Mouse (Mus musculus): ENCODE data around the gene Rasl11a. TPM values are rescaled to one million over a fixed set of nuclear protein-coding genes. Genes with fewer than 3 reads are reported as not detected.
A peak's percentile ranks its signal among the peaks of the same experiment; 100 is the strongest.

Gene Rasl11a
- 11.0 and 11.4 TPM in 2 replicates for polyA plus RNA-seq (2015; fragmentation: Nextera tagmentation; extraction: Ambion mirVana)

DNA sequence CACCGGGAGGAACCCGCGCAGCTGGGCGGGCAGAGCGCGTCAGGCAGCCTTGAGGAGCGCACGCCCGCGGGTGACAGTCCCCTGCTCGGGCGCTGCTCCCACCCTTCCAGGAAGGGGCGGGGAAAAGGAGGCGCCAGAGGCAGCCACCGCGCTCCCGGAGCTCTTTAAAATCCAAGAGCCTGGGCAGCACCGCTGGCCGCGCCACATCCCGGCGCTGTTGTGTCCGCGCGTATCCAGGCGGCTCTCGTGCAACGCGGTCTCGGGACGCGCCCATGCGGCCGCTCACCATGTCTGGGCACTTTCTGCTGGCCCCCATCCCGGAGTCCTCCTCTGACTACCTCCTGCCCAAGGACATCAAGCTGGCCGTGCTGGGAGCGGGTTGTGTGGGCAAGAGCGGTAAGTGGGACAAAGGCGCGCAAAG, at the start of gene Rasl11a:
Gene Rasl11a (plus strand): TSS at position 127 of the 421 bp plus-strand sequence.
- ATAC-seq = peak; percentile 95
- Histone ChIP-seq H3K9ac (replicated peaks; ENCODE audit: low read depth, low read length) (peak within 1 kb of the TSS; percentile 77), H3K4me1 (replicated peaks; ENCODE audit: control insufficient read depth, insufficient read depth, low read length) (peaks cover 9% of the 10 kb centered on the region), H3K4me3 (replicated peaks; ENCODE audit: low read length) (peak within 1 kb of the TSS; percentile 77), H3K27me3 (replicated peaks; ENCODE audit: control insufficient read depth, insufficient read depth, low read length) (no peaks in the 10 kb centered on the region), H3K36me3 (ENCODE audit: control insufficient read depth, insufficient read depth) (no peaks in the 10 kb centered on the region), H3K27ac (ENCODE audit: low read length) (peak within 1 kb of the TSS; percentile 64; the same call in 1 of the 2 replicates), H3K9me3 (ENCODE audit: control insufficient read depth, low read length) (no peaks in the 10 kb centered on the region), H3K4me2 (ENCODE audit: low read length) (peak within 1 kb of the TSS; percentile 98)
- WGBS = under 1% methylated on average over 40 of the region's 40 CpGs

DNA sequence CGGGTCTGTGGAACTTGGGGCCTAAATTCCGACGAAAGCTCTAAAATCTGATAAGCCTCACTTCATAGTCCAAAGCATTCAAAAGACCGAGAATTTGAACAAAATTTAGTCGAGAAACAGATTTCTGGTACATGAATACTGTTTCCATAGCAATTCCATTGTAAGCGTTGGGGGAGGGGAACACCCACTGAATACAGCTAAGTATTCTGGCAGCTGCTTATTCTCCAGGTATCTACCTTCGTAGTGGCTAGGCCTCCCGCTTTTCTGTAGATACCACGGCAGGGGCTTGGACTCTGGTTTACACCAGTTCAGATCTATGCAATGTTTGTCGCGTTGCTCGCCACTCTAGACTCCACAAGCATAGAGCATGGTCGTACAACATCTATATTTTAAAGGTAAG, 49.1 kb upstream of the Rasl11a start:
- Histone ChIP-seq H3K4me2 (ENCODE audit: low read length) (no peak overlapping the region), H3K27ac (ENCODE audit: low read length) (no peak overlapping the region), H3K4me1 (replicated peaks; ENCODE audit: control insufficient read depth, insufficient read depth, low read length) (peaks cover 26% of the 10 kb centered on the region), H3K27me3 (replicated peaks; ENCODE audit: control insufficient read depth, insufficient read depth, low read length) (no peaks in the 10 kb centered on the region), H3K9me3 (ENCODE audit: control insufficient read depth, low read length) (no peaks in the 10 kb centered on the region), H3K4me3 (replicated peaks; ENCODE audit: low read length) (no peak overlapping the region), H3K9ac (replicated peaks; ENCODE audit: low read depth, low read length) (no peak overlapping the region), H3K36me3 (ENCODE audit: control insufficient read depth, insufficient read depth) (no peaks in the 10 kb centered on the region)
- no peak for ATAC-seq
- 65% methylated on average over 13 of the region's 13 CpGs for WGBS

DNA sequence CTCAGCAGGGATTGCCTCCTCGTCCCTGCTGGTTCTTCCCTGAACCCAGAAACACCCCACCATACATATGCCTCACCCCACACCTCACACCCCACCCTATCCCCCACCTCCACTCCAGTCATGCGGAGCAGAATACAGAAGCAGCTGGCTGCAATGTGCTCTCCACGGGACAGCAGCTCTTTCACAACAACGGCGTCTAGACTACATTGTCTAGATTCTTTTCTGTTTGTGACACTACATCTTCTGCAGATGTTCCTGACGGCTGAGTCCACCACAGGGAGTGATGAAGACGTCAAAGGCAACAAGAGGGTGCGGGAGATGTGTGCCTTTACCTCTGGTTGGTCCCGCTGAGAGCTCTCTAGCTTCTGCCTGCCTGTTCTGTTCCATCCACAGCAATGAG, 46.8 kb upstream of the Rasl11a start:
- ATAC-seq = no peak
- Histone ChIP-seq H3K9me3 (ENCODE audit: control insufficient read depth, low read length) (peaks cover 2% of the 10 kb centered on the region; the same call in 1 of the 2 replicates), H3K4me1 (replicated peaks; ENCODE audit: control insufficient read depth, insufficient read depth, low read length) (peaks cover 10% of the 10 kb centered on the region), H3K27me3 (replicated peaks; ENCODE audit: control insufficient read depth, insufficient read depth, low read length) (no peaks in the 10 kb centered on the region), H3K27ac (ENCODE audit: low read length) (no peak overlapping the region), H3K4me3 (replicated peaks; ENCODE audit: low read length) (no peak overlapping the region), H3K9ac (replicated peaks; ENCODE audit: low read depth, low read length) (no peak overlapping the region), H3K36me3 (ENCODE audit: control insufficient read depth, insufficient read depth) (no peaks in the 10 kb centered on the region), H3K4me2 (ENCODE audit: low read length) (no peak overlapping the region)
- WGBS = 54% methylated on average over 9 of the region's 9 CpGs

DNA sequence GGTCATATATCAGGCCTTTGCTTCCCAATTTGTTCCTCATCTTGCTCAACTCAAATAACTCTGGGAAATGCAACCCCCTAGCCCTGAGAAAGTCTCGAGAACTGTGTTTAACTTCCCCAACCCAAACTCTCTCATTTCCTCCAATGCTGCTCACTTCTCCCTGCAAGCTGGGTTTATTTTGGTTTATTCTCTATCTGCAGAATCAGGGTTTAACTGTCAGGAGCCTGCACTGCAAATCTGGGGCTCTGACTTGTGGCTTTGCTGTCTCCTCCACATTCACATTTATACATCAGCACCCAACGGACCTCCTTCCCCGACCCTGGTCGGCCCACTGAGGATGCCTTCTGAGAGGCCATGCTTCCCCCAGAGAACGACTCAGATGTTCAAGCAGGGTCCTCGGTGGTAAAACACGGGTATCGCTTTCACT, 38.9 kb upstream of the Rasl11a start:
- Histone ChIP-seq H3K9ac (replicated peaks; ENCODE audit: low read depth, low read length) (no peak overlapping the region), H3K27ac (ENCODE audit: low read length) (no peak overlapping the region), H3K4me3 (replicated peaks; ENCODE audit: low read length) (no peak overlapping the region), H3K4me1 (replicated peaks; ENCODE audit: control insufficient read depth, insufficient read depth, low read length) (no peaks in the 10 kb centered on the region), H3K4me2 (ENCODE audit: low read length) (no peak overlapping the region), H3K27me3 (replicated peaks; ENCODE audit: control insufficient read depth, insufficient read depth, low read length) (no peaks in the 10 kb centered on the region), H3K36me3 (ENCODE audit: control insufficient read depth, insufficient read depth) (no peaks in the 10 kb centered on the region), H3K9me3 (ENCODE audit: control insufficient read depth, low read length) (peaks cover 2% of the 10 kb centered on the region; the same call in 1 of the 2 replicates)
- 73% methylated on average over 8 of the region's 8 CpGs for WGBS
- no peak for ATAC-seq

DNA sequence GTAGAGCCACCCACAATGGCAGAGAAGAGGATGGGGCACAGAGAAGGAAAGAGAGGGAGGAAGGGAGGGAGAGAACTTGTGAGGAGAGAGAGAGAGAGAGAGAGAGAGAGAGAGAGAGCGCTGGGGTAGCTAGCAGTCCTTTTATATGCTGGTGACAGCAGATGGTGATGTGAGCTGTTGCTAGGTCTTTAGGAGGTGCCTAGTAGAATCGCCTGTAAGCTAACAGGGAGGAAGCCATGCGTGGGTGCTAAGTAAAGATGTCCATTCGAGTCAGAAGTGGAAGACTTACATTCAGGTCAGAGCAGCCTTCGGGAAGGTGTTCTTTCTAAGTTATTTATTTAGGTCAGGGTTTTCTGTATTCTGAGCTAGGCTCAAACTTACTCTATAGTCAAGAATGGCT, 34.9 kb upstream of the Rasl11a start:
- no peaks in the 10 kb centered on the region for H3K27me3 ChIP-seq (replicated peaks; ENCODE audit: control insufficient read depth, insufficient read depth, low read length)
- no peaks in the 10 kb centered on the region for H3K9me3 ChIP-seq (ENCODE audit: control insufficient read depth, low read length)
- whole genome bisulfite sequencing = 63% methylated on average over 5 of the region's 5 CpGs
- H3K4me1 ChIP-seq (replicated peaks; ENCODE audit: control insufficient read depth, insufficient read depth, low read length) = no peaks in the 10 kb centered on the region
- H3K4me3 ChIP-seq (replicated peaks; ENCODE audit: low read length) = no peak overlapping the region
- no peak for ATAC-seq
- H3K36me3 ChIP-seq (ENCODE audit: control insufficient read depth, insufficient read depth) = no peaks in the 10 kb centered on the region
- no peak overlapping the region for H3K9ac ChIP-seq (replicated peaks; ENCODE audit: low read depth, low read length)
- H3K27ac ChIP-seq (ENCODE audit: low read length) = no peak overlapping the region
- H3K4me2 ChIP-seq (ENCODE audit: low read length) = no peak overlapping the region

DNA sequence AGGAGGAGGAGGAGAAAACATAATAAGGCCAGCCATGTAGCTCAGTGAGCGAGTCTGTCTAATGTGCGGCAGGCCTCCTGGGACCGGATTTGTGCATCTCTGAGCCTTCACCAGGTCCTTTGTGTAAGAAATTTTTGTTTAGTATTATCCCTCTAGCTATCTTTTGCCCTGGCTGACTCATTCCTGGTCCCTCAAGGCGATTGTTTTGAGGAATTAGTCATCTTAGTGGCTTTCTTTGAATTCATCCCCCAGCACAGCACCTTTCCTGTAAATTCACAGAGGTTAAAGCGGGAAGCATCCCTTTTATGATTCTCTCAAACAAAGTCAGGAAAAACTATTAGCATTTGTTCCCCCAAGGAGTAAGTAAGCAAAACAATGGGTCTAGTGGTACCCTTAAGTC, 32.0 kb upstream of the Rasl11a start:
- WGBS = 86% methylated on average over 5 of the region's 5 CpGs
- Histone ChIP-seq H3K9ac (replicated peaks; ENCODE audit: low read depth, low read length) (no peak overlapping the region), H3K4me2 (ENCODE audit: low read length) (no peak overlapping the region), H3K9me3 (ENCODE audit: control insufficient read depth, low read length) (no peaks in the 10 kb centered on the region), H3K36me3 (ENCODE audit: control insufficient read depth, insufficient read depth) (no peaks in the 10 kb centered on the region), H3K27ac (ENCODE audit: low read length) (no peak overlapping the region), H3K4me1 (replicated peaks; ENCODE audit: control insufficient read depth, insufficient read depth, low read length) (no peaks in the 10 kb centered on the region), H3K27me3 (replicated peaks; ENCODE audit: control insufficient read depth, insufficient read depth, low read length) (no peaks in the 10 kb centered on the region), H3K4me3 (replicated peaks; ENCODE audit: low read length) (no peak overlapping the region)
- ATAC-seq = no peak

DNA sequence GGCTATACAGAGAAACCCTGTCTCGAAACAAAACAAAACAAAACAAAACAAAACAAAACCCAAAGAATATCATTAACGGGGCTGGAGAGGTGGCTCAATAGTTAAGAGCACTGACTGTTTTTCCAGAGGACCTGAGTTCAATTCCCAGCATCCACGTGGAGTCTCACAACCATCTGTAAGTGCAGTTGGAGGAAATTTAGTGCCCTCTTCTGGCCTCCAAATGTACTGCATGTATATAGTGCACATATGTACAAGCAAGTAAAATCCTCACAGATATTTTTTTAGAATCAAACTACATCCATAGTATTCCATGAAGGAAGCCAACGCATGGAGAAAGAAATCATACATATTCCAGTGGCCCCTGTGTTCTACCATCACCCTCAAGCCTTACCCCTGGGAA, 31.4 kb upstream of the Rasl11a start:
- H3K36me3 ChIP-seq (ENCODE audit: control insufficient read depth, insufficient read depth) = no peaks in the 10 kb centered on the region
- 88% methylated on average over 4 of the region's 4 CpGs for WGBS
- H3K27me3 ChIP-seq (replicated peaks; ENCODE audit: control insufficient read depth, insufficient read depth, low read length) = no peaks in the 10 kb centered on the region
- no peak overlapping the region for H3K9ac ChIP-seq (replicated peaks; ENCODE audit: low read depth, low read length)
- H3K4me2 ChIP-seq (ENCODE audit: low read length) = no peak overlapping the region
- no peak for ATAC-seq
- no peaks in the 10 kb centered on the region for H3K4me1 ChIP-seq (replicated peaks; ENCODE audit: control insufficient read depth, insufficient read depth, low read length)
- no peaks in the 10 kb centered on the region for H3K9me3 ChIP-seq (ENCODE audit: control insufficient read depth, low read length)
- H3K4me3 ChIP-seq (replicated peaks; ENCODE audit: low read length) = no peak overlapping the region
- no peak overlapping the region for H3K27ac ChIP-seq (ENCODE audit: low read length)

DNA sequence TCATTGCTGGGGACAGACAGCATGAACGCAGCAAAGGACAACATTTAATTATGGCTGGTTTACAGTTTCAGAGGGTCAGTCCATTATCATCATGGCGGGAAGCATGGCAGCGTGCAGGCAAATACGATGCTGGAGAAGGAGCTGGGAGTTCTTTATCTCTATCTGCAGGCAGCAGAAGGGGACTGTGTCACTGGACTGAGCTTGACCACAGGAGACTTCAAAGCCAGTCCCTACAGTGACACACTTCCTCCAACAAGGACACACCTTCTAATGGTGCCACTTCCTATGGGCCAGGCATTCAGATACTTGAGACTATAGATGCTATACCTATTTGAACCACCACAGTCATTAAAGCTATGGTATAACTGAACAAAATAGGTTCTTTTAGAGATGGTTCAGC, 29.5 kb upstream of the Rasl11a start:
- Histone ChIP-seq H3K4me3 (replicated peaks; ENCODE audit: low read length) (no peak overlapping the region), H3K4me2 (ENCODE audit: low read length) (no peak overlapping the region), H3K4me1 (replicated peaks; ENCODE audit: control insufficient read depth, insufficient read depth, low read length) (no peaks in the 10 kb centered on the region), H3K27me3 (replicated peaks; ENCODE audit: control insufficient read depth, insufficient read depth, low read length) (no peaks in the 10 kb centered on the region), H3K9me3 (ENCODE audit: control insufficient read depth, low read length) (no peaks in the 10 kb centered on the region), H3K9ac (replicated peaks; ENCODE audit: low read depth, low read length) (no peak overlapping the region), H3K27ac (ENCODE audit: low read length) (no peak overlapping the region), H3K36me3 (ENCODE audit: control insufficient read depth, insufficient read depth) (no peaks in the 10 kb centered on the region)
- ATAC-seq = no peak
- WGBS = 85% methylated on average over 4 of the region's 4 CpGs

DNA sequence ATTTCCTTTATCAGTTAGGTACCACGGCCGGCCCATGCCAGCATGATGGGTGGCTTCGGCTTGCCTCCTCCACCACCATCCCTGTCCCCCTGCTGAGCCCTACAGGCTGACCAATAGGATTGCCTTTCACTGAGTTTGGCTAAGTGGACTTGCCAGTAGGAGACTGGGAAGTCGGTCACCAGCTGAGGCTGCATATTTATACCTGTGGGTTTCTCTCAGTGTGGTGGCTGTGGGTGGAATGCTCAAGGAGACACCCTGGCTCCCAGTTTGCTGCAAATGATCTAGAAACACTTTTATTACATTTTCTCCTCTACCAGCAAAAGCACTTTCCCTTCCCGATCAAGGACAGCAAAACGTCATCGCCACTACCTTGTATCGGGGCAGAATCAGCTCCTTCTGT, 27.3 kb upstream of the Rasl11a start:
- Histone ChIP-seq H3K9ac (replicated peaks; ENCODE audit: low read depth, low read length) (no peak overlapping the region), H3K4me3 (replicated peaks; ENCODE audit: low read length) (no peak overlapping the region), H3K4me1 (replicated peaks; ENCODE audit: control insufficient read depth, insufficient read depth, low read length) (no peaks in the 10 kb centered on the region), H3K27me3 (replicated peaks; ENCODE audit: control insufficient read depth, insufficient read depth, low read length) (no peaks in the 10 kb centered on the region), H3K9me3 (ENCODE audit: control insufficient read depth, low read length) (no peaks in the 10 kb centered on the region), H3K36me3 (ENCODE audit: control insufficient read depth, insufficient read depth) (no peaks in the 10 kb centered on the region), H3K4me2 (ENCODE audit: low read length) (no peak overlapping the region), H3K27ac (ENCODE audit: low read length) (no peak overlapping the region)
- ATAC-seq = no peak
- 85% methylated on average over 8 of the region's 8 CpGs for WGBS

Data from forebrain, embryonic 16.5 days (tissue).